Mouse (Mus musculus): ENCODE results near the gene Olfr597. TPM values are rescaled to one million over a fixed set of nuclear protein-coding genes. Genes with fewer than 3 reads are reported as not detected.
"Not testable (repeated sequence)": the region's sequence is repeated elsewhere in the genome, so short reads cannot be mapped to it uniquely, and the experiment has no call there.

The Olfr597 gene
- not detected in 2 replicates for polyA plus RNA-seq (2015; fragmentation: Nextera tagmentation; extraction: Ambion mirVana)

GRCm38 (mm10) chr7:103316015-103316414 lies at the start of gene Olfr597:
Olfr597 (plus strand) TSS chr7:103316315.
- H3K9ac ChIP-seq (ENCODE audit: low read length); H3K36me3 ChIP-seq (ENCODE audit: control insufficient read depth, insufficient read depth); H3K4me2 ChIP-seq (ENCODE audit: low read depth, low read length); H3K4me3 ChIP-seq (ENCODE audit: low read length); H3K27me3 ChIP-seq (ENCODE audit: control insufficient read depth, insufficient read depth, low read length); H3K27ac ChIP-seq (ENCODE audit: low read length); H3K4me1 ChIP-seq (ENCODE audit: control insufficient read depth, insufficient read depth, low read length); ATAC-seq (replicated peaks; ENCODE audit: extremely low read depth, insufficient read depth, low FRiP score); H3K9me3 ChIP-seq (replicated peaks; ENCODE audit: control insufficient read depth, low read length): not testable (repeated sequence)
- 81% methylated on average over 2 of the region's 2 CpGs for WGBS

- not testable (repeated sequence) for H3K9ac ChIP-seq (ENCODE audit: low read length); H3K36me3 ChIP-seq (ENCODE audit: control insufficient read depth, insufficient read depth); H3K4me2 ChIP-seq (ENCODE audit: low read depth, low read length); ATAC-seq (replicated peaks; ENCODE audit: extremely low read depth, insufficient read depth, low FRiP score); H3K4me1 ChIP-seq (ENCODE audit: control insufficient read depth, insufficient read depth, low read length); H3K4me3 ChIP-seq (ENCODE audit: low read length); H3K9me3 ChIP-seq (replicated peaks; ENCODE audit: control insufficient read depth, low read length); H3K27me3 ChIP-seq (ENCODE audit: control insufficient read depth, insufficient read depth, low read length); H3K27ac ChIP-seq (ENCODE audit: low read length)
- 73% methylated on average over 2 of the region's 2 CpGs for WGBS
These were observed 10.8 kb upstream of the Olfr597 start, which contains the start of gene Olfr596 for GRCm38 (mm10) chr7:103305348-103305747. Olfr596 (plus strand) TSS chr7:103305648.

GRCm38 (mm10) chr7:103323268-103323667 lies 7.2 kb downstream of the Olfr597 start, which contains the start of gene Olfr598:
Olfr598 (plus strand) TSS chr7:103323568.
- H3K27me3 ChIP-seq (ENCODE audit: control insufficient read depth, insufficient read depth, low read length) = no peaks in the 10 kb centered on the region
- H3K9ac ChIP-seq (ENCODE audit: low read length) = no peak within 1 kb of the TSS
- no peaks in the 10 kb centered on the region for H3K4me1 ChIP-seq (ENCODE audit: control insufficient read depth, insufficient read depth, low read length)
- no peaks in the 10 kb centered on the region for H3K9me3 ChIP-seq (replicated peaks; ENCODE audit: control insufficient read depth, low read length)
- ATAC-seq (replicated peaks; ENCODE audit: extremely low read depth, insufficient read depth, low FRiP score) = no peak
- H3K27ac ChIP-seq (ENCODE audit: low read length) = no peak within 1 kb of the TSS
- H3K4me2 ChIP-seq (ENCODE audit: low read depth, low read length) = no peak within 1 kb of the TSS
- no peak within 1 kb of the TSS for H3K4me3 ChIP-seq (ENCODE audit: low read length)
- no peaks in the 10 kb centered on the region for H3K36me3 ChIP-seq (ENCODE audit: control insufficient read depth, insufficient read depth)

- H3K4me3 ChIP-seq (ENCODE audit: low read length) = no peak within 1 kb of the TSS
- H3K4me2 ChIP-seq (ENCODE audit: low read depth, low read length) = no peak within 1 kb of the TSS
- no peaks in the 10 kb centered on the region for H3K27me3 ChIP-seq (ENCODE audit: control insufficient read depth, insufficient read depth, low read length)
- no peaks in the 10 kb centered on the region for H3K9me3 ChIP-seq (replicated peaks; ENCODE audit: control insufficient read depth, low read length)
- H3K36me3 ChIP-seq (ENCODE audit: control insufficient read depth, insufficient read depth) = no peaks in the 10 kb centered on the region
- no peaks in the 10 kb centered on the region for H3K4me1 ChIP-seq (ENCODE audit: control insufficient read depth, insufficient read depth, low read length)
- no peak for ATAC-seq (replicated peaks; ENCODE audit: extremely low read depth, insufficient read depth, low FRiP score)
- H3K9ac ChIP-seq (ENCODE audit: low read length) = no peak within 1 kb of the TSS
- H3K27ac ChIP-seq (ENCODE audit: low read length) = no peak within 1 kb of the TSS
- 90% methylated on average over 1 of the region's 1 CpGs for WGBS
These were observed 19.5 kb downstream of the Olfr597 start, which contains the start of gene Olfr599 for GRCm38 (mm10) chr7:103335617-103336016. Olfr599 (plus strand) TSS chr7:103335917.

GRCm38 (mm10) chr7:103349569-103349968 lies 33.5 kb downstream of the Olfr597 start, which contains the start of gene Olfr600:
Olfr600 (minus strand) TSS chr7:103349669.
- no peak for ATAC-seq (replicated peaks; ENCODE audit: extremely low read depth, insufficient read depth, low FRiP score)
- Histone ChIP-seq H3K27ac (ENCODE audit: low read length) (no peak within 1 kb of the TSS), H3K9me3 (replicated peaks; ENCODE audit: control insufficient read depth, low read length) (no peaks in the 10 kb centered on the region), H3K9ac (ENCODE audit: low read length) (no peak within 1 kb of the TSS), H3K4me2 (ENCODE audit: low read depth, low read length) (no peak within 1 kb of the TSS), H3K4me3 (ENCODE audit: low read length) (no peak within 1 kb of the TSS), H3K27me3 (ENCODE audit: control insufficient read depth, insufficient read depth, low read length) (no peaks in the 10 kb centered on the region), H3K4me1 (ENCODE audit: control insufficient read depth, insufficient read depth, low read length) (no peaks in the 10 kb centered on the region), H3K36me3 (ENCODE audit: control insufficient read depth, insufficient read depth) (no peaks in the 10 kb centered on the region)

- no peak for ATAC-seq (replicated peaks; ENCODE audit: extremely low read depth, insufficient read depth, low FRiP score)
- Histone ChIP-seq H3K4me2 (ENCODE audit: low read depth, low read length) (no peak within 1 kb of the TSS), H3K27ac (ENCODE audit: low read length) (no peak within 1 kb of the TSS), H3K4me1 (ENCODE audit: control insufficient read depth, insufficient read depth, low read length) (no peaks in the 10 kb centered on the region), H3K9me3 (replicated peaks; ENCODE audit: control insufficient read depth, low read length) (no peaks in the 10 kb centered on the region), H3K9ac (ENCODE audit: low read length) (no peak within 1 kb of the TSS), H3K4me3 (ENCODE audit: low read length) (no peak within 1 kb of the TSS), H3K27me3 (ENCODE audit: control insufficient read depth, insufficient read depth, low read length) (no peaks in the 10 kb centered on the region), H3K36me3 (ENCODE audit: control insufficient read depth, insufficient read depth) (no peaks in the 10 kb centered on the region)
- 91% methylated on average over 1 of the region's 1 CpGs for WGBS
These were observed 46.4 kb downstream of the Olfr597 start, which contains the start of gene Olfr601 for GRCm38 (mm10) chr7:103362555-103362954. Olfr601 (minus strand) TSS chr7:103362655.

Small RNA genes lying within 50 kb of the gene (microRNA-seq; reads per million reads assigned to microRNA genes)
- not detected for gene Gm23550

Other genes starting within 250 kb of the Olfr597 start
- gene Olfr584, start 234.4 kb upstream of the Olfr597 start, polyA plus RNA-seq (2015; fragmentation: Nextera tagmentation; extraction: Ambion mirVana) = not detected in 2 replicates
- gene Olfr585, start 218.6 kb upstream of the Olfr597 start, polyA plus RNA-seq (2015; fragmentation: Nextera tagmentation; extraction: Ambion mirVana) = not detected in 2 replicates
- not detected in 2 replicates for gene Olfr586, start 190.7 kb upstream of the Olfr597 start, polyA plus RNA-seq (2015; fragmentation: Nextera tagmentation; extraction: Ambion mirVana)
- gene Olfr588-ps1, start 175.4 kb upstream of the Olfr597 start, polyA plus RNA-seq (2015; fragmentation: Nextera tagmentation; extraction: Ambion mirVana) = not detected in 2 replicates
- not detected in 2 replicates for gene Olfr589, start 160.0 kb upstream of the Olfr597 start, polyA plus RNA-seq (2015; fragmentation: Nextera tagmentation; extraction: Ambion mirVana)
- not detected in 2 replicates for gene Olfr591, start 138.0 kb upstream of the Olfr597 start, polyA plus RNA-seq (2015; fragmentation: Nextera tagmentation; extraction: Ambion mirVana)
- gene Olfr592, start 131.5 kb upstream of the Olfr597 start, polyA plus RNA-seq (2015; fragmentation: Nextera tagmentation; extraction: Ambion mirVana) = not detected in 2 replicates
- gene Olfr593, start 104.5 kb upstream of the Olfr597 start, polyA plus RNA-seq (2015; fragmentation: Nextera tagmentation; extraction: Ambion mirVana) = not detected in 2 replicates
- gene Olfr594, start 99.3 kb upstream of the Olfr597 start, polyA plus RNA-seq (2015; fragmentation: Nextera tagmentation; extraction: Ambion mirVana) = not detected in 2 replicates
- gene Usp17ld, start 63.8 kb upstream of the Olfr597 start, polyA plus RNA-seq (2015; fragmentation: Nextera tagmentation; extraction: Ambion mirVana) = not detected in 2 replicates
- gene Olfr596, start 10.7 kb upstream of the Olfr597 start, polyA plus RNA-seq (2015; fragmentation: Nextera tagmentation; extraction: Ambion mirVana) = not detected in 2 replicates
- gene Olfr598, start 7.3 kb downstream of the Olfr597 start, polyA plus RNA-seq (2015; fragmentation: Nextera tagmentation; extraction: Ambion mirVana) = not detected in 2 replicates
- not detected in 2 replicates for gene Olfr599, start 19.6 kb downstream of the Olfr597 start, polyA plus RNA-seq (2015; fragmentation: Nextera tagmentation; extraction: Ambion mirVana)
- not detected in 2 replicates for gene Olfr600, start 33.4 kb downstream of the Olfr597 start, polyA plus RNA-seq (2015; fragmentation: Nextera tagmentation; extraction: Ambion mirVana)
- gene Olfr601, start 46.3 kb downstream of the Olfr597 start, polyA plus RNA-seq (2015; fragmentation: Nextera tagmentation; extraction: Ambion mirVana) = not detected in 2 replicates
- not detected in 2 replicates for gene Olfr603, start 69.9 kb downstream of the Olfr597 start, polyA plus RNA-seq (2015; fragmentation: Nextera tagmentation; extraction: Ambion mirVana)
- gene Usp17lc, start 98.8 kb downstream of the Olfr597 start, polyA plus RNA-seq (2015; fragmentation: Nextera tagmentation; extraction: Ambion mirVana) = not detected in 2 replicates
- not detected in 2 replicates for gene Olfr605, start 129.1 kb downstream of the Olfr597 start, polyA plus RNA-seq (2015; fragmentation: Nextera tagmentation; extraction: Ambion mirVana)
- not detected in 2 replicates for gene Olfr606, start 132.7 kb downstream of the Olfr597 start, polyA plus RNA-seq (2015; fragmentation: Nextera tagmentation; extraction: Ambion mirVana)
- 0.32 and 0.55 TPM in 2 replicates for gene Olfr607, start 147.8 kb downstream of the Olfr597 start, polyA plus RNA-seq (2015; fragmentation: Nextera tagmentation; extraction: Ambion mirVana)
- 0.91 and 1.2 TPM in 2 replicates for gene Olfr608, start 153.6 kb downstream of the Olfr597 start, polyA plus RNA-seq (2015; fragmentation: Nextera tagmentation; extraction: Ambion mirVana)
- gene Olfr609, start 181.7 kb downstream of the Olfr597 start, polyA plus RNA-seq (2015; fragmentation: Nextera tagmentation; extraction: Ambion mirVana) = not detected in 2 replicates
- not detected in 2 replicates for gene Olfr610, start 195.8 kb downstream of the Olfr597 start, polyA plus RNA-seq (2015; fragmentation: Nextera tagmentation; extraction: Ambion mirVana)
- gene Olfr611, start 204.5 kb downstream of the Olfr597 start, polyA plus RNA-seq (2015; fragmentation: Nextera tagmentation; extraction: Ambion mirVana) = not detected in 2 replicates
- gene Olfr612, start 226.4 kb downstream of the Olfr597 start, polyA plus RNA-seq (2015; fragmentation: Nextera tagmentation; extraction: Ambion mirVana) = not detected in 2 replicates
- gene Olfr613, start 231.8 kb downstream of the Olfr597 start, polyA plus RNA-seq (2015; fragmentation: Nextera tagmentation; extraction: Ambion mirVana) = not detected in 2 replicates
- not detected in 2 replicates for gene Olfr615, start 239.8 kb downstream of the Olfr597 start, polyA plus RNA-seq (2015; fragmentation: Nextera tagmentation; extraction: Ambion mirVana)